Mouse (Mus musculus): ENCODE results near the gene Mst1r.

Gene Mst1r

GRCm38 (mm10) chr9:107906252-107906966 lies at the start of gene Mst1r:
TSS of gene Mst1r (plus strand) at chr9:107906873.
- peak; percentile 65 for DNase-seq (ENCODE audit: low spot score)

DNA sequence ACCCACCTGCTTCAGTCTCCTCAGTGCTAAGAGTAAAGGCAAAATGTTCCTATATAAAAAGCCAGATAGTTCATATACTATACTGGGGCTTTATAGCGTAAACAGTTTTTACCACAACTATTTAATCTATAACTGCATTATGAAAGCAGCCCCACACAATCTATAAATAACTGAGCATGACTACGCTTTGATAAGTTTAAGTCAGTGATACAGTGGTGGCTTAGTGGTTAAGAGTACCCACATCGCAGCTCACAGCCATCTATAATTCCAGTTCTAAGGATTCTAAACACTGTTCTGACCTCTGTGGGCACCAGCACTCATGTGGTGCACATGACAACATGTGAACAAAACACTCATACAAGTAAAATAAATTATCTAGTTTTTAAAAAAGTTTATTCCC lies 48.3 kb upstream of the Mst1r start:
- peak; percentile 7 for DNase-seq (ENCODE audit: low spot score)

GRCm38 (mm10) chr9:107864493-107864892 lies 42.2 kb upstream of the Mst1r start:
- DNase-seq (ENCODE audit: low spot score): no peak

- no peak for DNase-seq (ENCODE audit: low spot score)
Observed at GRCm38 (mm10) chr9:107866081-107866480, 40.6 kb upstream of the Mst1r start.

GRCm38 (mm10) chr9:107872350-107873098 lies 34.1 kb upstream of the Mst1r start:
- DNase-seq (ENCODE audit: low spot score): peak; percentile 93

- no peak for DNase-seq (ENCODE audit: low spot score)
Observed at GRCm38 (mm10) chr9:107873137-107873536, 33.5 kb upstream of the Mst1r start, which contains the start of gene Rbm6. TSS of gene Rbm6 (minus strand) at chr9:107873237.

- DNase-seq (ENCODE audit: low spot score): no peak
Observed at GRCm38 (mm10) chr9:107880411-107880810, 26.3 kb upstream of the Mst1r start.

DNA sequence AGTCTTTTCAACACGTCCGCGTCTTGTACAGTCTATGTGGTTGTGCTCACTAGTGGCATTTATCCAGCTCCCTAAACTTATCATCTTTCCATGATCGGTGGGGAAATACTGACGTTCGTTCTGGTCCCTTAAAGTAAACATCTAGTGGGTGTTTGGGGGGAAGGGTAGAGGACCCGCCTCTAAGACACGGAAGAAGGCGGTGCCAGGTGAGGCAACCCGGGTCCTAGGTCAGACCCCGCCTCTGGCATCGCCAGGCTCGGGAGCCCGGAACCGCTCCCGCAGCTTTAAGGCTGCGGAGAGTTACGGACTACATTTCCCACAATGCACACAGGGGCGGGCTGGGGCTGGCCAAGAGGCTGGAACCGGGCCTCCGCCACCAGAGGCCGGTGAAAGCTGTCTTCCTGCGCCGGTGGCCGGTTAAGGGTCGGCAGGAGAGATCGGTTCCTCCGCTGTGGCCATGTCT lies 18.8 kb upstream of the Mst1r start, which contains the start of gene Mon1a:
Gene Mon1a (plus strand): TSS at position 348 of the 463 bp plus-strand sequence.
- DNase-seq (ENCODE audit: low spot score): peak; percentile 72

DNA sequence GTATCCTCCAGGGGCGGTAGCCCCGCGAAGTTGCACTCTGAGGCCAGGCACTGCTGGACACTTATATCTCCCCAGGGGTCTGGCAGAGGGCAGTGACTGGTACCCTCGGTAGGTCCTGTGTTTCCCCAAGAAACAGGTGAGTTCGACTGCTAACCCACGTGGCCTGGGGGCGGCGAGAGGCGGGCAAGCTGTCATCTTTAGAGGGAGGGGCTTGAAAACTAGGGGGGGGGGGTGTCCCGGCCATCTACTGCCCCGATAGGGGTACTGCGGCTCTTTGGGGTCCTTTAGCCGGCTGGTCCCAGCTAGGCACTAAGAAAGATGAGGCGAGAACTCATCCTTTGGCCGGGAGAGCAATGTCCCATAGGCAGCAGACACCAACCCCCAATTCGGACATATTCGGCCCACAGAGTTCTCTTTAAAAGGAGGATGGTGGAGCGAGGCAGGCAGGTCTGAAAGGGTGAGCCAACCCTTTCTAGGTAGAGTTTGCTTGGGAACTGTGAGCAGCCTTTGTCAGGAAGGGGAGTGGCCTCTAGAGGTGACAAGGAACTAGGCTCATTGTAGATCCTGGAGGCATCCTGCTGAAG lies 18.3 kb upstream of the Mst1r start:
- no peak for DNase-seq (ENCODE audit: low spot score)

DNA sequence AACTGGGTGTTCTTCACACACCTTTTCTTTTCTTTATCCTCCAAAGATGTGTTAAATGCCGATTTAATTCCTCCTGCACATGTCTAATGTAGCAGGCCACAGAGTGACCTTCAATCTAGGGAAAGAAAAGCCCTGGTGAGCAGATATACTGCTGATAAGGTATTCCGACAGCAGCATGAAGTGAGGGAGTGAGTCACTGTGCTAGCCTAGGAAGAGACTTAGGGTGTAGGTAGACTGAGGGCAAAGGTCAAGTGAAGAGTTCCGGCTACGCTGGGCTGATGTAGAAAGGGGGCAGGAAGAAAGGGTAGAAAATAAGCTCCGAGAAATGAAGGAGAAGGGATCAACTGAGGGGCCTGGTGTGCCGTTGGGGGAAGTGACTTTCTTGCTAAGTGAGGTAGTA lies 16.4 kb upstream of the Mst1r start:
- DNase-seq (ENCODE audit: low spot score): no peak

DNA sequence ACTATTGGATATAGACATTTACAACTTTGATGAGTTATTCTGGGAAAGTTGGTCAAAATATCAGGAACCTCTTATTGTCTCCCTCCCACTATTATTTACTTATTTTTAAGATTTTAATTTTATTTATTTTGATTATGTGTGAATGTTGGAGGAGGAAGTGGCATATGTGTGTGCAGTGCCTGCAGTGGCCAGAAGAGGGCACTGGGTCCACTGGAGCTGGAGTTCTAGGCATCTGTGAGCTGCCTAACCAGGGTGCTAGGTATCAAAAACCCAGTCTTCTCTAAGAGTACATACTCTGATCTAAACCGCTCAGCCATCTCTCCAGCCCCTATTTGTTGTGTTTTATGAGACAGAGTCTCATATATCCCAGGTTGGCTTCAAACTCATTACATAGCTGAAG lies 15.7 kb upstream of the Mst1r start:
- DNase-seq (ENCODE audit: low spot score): no peak

- no peak for DNase-seq (ENCODE audit: low spot score)
Observed at GRCm38 (mm10) chr9:107898563-107898962, 8.1 kb upstream of the Mst1r start.

GRCm38 (mm10) chr9:107899855-107900254 lies 6.8 kb upstream of the Mst1r start:
- DNase-seq (ENCODE audit: low spot score): no peak

- peak; percentile 44 for DNase-seq (ENCODE audit: low spot score)
Observed at GRCm38 (mm10) chr9:107900840-107901626, 5.6 kb upstream of the Mst1r start.

- DNase-seq (ENCODE audit: low spot score): no peak
Observed at GRCm38 (mm10) chr9:107901627-107901914, 5.1 kb upstream of the Mst1r start.

GRCm38 (mm10) chr9:107904726-107905125 lies 1.9 kb upstream of the Mst1r start:
- DNase-seq (ENCODE audit: low spot score): peak; percentile 83

- DNase-seq (ENCODE audit: low spot score): no peak
Observed at GRCm38 (mm10) chr9:107906967-107907800, 511 bp downstream of the Mst1r start.

- no peak for DNase-seq (ENCODE audit: low spot score)
Observed at GRCm38 (mm10) chr9:107907801-107908120, 1.1 kb downstream of the Mst1r start.

- no peak for DNase-seq (ENCODE audit: low spot score)
Observed at GRCm38 (mm10) chr9:107908410-107909158, 1.9 kb downstream of the Mst1r start.

DNA sequence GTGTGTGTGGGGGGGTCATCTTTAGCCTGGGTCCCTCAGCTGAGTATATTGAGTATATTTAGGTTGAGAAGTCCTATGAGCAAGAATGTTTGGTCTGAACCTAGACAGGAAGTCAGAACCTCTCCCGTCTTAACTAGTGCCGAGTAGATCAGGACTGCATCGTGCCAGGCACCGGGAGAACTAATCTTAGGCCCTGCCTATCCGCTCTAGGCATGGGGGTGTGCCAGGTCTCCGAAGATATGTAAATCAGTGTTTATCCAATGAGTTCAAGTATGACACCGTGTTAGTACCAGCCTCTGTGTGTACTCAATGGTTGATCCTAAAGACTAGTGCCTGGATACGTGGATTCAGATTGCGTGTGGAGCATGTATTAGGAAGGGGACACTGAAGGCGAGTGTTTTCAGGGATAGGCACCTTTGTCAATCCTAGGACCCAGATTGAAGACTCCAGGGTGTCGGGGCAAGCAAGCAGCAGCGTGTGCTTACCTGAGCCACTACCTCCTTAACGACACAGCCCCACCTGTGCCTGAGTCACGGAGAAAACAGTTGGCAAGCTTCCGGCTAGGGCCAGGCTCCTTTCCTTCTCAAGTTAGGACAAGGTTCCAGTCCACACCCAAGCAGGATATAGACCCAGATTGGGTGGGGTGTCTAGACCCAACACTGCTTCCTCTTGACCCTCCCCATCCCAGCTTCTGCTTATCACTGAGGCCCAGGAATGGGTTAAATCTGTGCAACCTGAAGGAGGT lies 3.5 kb downstream of the Mst1r start:
- DNase-seq (ENCODE audit: low spot score): no peak

Data from c-Kit-positive CD71-positive TER-119-positive erythroid progenitor cells, embryonic 14.5 days (primary cell).